10 mouse cellular contexts compared by ENCODE assay signal in the genomic region with DNA sequence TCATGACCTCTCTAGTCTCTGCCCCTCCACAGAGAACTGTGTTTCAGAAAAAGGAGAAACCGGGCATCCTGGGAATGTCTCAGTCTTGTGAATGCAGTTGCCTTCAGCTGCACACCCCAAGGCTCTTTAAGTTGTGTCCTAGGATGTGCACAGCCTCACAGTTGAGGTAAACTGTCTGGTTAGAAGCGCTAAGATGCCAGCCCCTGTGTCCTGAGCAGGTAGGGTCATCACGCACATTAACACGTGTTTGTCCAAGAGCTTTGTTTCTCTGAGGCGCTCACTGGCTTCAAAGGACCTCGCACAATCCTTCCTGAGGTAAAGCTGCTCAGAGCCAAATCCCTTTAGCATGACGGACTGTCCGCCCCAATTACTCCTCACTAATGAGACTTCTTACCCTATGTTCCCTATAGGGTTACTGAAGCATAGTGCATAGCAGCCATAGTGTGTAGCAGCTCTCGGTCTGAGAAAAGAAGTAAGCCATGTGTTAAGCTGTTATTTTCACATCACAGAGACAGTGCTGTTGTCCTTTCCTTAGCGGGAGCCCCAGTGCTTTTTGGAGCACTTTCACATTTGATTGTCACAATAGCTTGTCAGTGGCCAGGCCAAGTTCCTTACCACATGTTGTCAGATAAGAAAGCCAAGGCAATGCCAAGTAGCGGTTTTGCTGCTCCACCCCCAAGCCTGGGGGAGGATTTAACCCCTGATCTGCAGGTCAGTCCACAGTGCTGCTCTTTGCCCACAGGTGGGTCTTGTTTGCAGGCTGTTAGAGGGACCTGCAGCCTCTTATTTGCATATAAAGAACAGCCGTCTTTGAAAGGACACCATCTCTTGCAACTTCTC.
DNase-seq lines count a peak whose midpoint lies in the region; ATAC-seq lines count a peak whose summit lies in the region.
"Had no signal": no experiment of that assay in that cellular context is flagged by ENCODE, and none has a peak within 500 bp of the region (broad histone marks: within the 10 kb centered on the region; RNA-seq: fewer than 3 reads in every experiment).

No protein-coding gene starts in this region.

- peak; percentile 44; the same call in 1 of the 2 replicates for ATAC-seq in erythroid progenitor cell, adult 5-6 weeks (replicated peaks; ENCODE audit: low FRiP score, poor library complexity, severe bottlenecking)
- ATAC-seq: intestine, embryonic 15.5 days had no signal

- intact Hi-C loops in heart, postnatal 14 days (cut with DNase I): loop anchor here (5.0 kb wide), 3 partner anchors 59 to 146 kb away; a partner anchor contains a TSS
- intact Hi-C loops in left cerebral cortex, postnatal 36 days (cut with DNase I): no loop called here

- peak; percentile 25 for DNase-seq in spleen, adult 12 weeks (ENCODE audit: low spot score)
- no peak for DNase-seq in spleen, adult 18-20 months
- peak; percentile 41 to 63 for DNase-seq in heart, postnatal 14 days
- DNase-seq in yolk sac, embryonic 10.5 days (ENCODE audit: low spot score): peak; percentile 29
- no peak for DNase-seq in thymus, adult 18-20 months
- no peak for DNase-seq in left cerebral cortex, postnatal 36 days (ENCODE audit: low spot score in 2 of 2)
- DNase-seq in ovary, postnatal 10 days (ENCODE audit: low spot score): no peak
- DNase-seq: right cerebral cortex, postnatal 4 days had no signal

Comparison
In these comparisons a context has a peak if more than half of its experiments do, and no peak if none do; other contexts are left out.
1. DNase-seq: peak in spleen, adult 12 weeks (single experiment), heart, postnatal 14 days (2 of 2) and yolk sac, embryonic 10.5 days (single experiment); none in spleen, adult 18-20 months (0 of 2), thymus, adult 18-20 months (0 of 2), left cerebral cortex, postnatal 36 days (0 of 2) and ovary, postnatal 10 days (single experiment).